Mouse (Mus musculus) Muller cell, postnatal 12 days (primary cell): ENCODE measurements around the gene Pdgfa.

Source experiments
- DNase-seq: peaks from one replicate; pipeline ENCODE4 v3.0.0-alpha.2; 2015; ENCODE audit errors: inconsistent ontology term

Gene Pdgfa

DNA sequence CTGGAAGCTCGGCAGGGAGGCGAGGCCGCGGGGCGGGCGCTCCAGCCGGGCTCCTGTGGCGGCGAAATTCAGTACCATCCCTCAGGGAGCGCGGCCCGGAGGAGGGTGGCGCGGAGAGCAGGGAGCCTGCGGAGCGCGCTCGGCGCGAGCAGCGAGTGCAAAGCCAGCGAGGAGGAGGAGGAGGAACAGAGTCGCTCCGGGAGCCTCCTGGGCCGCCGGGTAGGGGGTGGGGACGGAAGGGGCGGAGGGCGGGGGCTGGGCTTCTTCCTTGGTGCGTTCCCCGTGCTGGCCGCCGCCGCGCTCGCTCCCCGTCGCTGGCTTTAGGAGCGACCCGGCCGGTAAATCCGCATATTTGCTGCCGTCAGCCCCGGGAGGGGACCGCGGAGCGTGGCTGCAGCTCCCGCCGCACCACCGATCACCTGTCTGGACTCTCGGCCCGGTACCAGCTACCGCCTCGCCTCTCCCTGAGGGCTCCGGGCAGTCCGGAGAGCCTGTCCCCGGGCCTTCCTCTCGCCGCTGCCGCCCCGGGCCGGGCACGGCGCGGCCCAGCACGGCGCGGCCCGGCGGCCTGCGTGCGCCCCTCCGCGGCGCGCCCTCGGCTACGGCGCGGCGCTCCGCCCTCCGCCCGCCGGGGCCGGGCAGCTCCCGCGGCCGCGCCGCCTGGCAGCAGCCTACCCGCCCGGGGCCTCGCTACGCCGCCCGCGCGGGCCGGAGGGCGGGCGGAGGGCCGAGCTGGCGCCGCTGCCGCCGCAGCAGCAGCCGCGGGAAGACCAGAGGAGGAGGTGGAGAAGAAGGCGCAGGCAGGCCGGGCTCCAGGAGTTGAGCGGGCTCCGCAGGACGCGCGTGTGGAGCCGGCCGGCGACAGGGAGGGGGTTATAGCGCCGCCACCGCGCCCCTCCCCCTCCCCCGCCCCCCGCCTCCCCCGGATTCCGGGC lies 2.1 kb downstream of the Pdgfa start:
- DNase-seq: peak; percentile 90

DNA sequence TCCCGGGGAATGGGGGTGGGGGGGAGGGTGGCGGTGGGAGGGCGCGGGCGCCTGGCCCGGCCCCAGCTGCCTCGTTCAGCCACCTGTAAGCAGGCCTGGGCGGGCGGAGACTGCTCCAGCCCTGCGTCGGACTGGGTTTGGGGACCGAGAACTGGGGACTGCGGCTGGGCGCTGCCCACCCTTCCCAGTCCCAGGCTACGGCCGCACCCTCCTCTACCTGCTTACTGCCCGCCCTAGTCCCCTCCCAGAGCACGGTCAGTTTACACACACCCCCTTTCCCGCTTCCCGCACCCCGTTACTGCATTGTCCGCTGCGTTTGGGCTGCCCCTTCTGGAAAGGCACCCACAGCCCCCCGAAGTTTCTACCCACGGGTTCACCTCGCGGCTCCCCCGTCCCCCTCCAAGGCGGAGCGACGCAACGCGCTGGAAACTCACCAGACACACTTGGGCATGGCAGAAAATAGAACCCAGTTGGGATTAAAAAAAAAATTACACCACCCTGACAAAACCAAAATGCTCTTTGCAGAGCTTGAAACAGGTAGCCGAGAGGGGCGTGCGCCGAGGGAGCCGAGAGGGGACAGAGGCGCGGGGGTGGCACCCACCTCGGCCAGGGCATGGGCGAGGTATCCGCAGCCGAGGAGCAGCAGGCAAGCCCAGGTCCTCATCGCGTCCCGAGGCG lies 2.9 kb downstream of the Pdgfa start:
- peak; percentile 56 for DNase-seq

DNA sequence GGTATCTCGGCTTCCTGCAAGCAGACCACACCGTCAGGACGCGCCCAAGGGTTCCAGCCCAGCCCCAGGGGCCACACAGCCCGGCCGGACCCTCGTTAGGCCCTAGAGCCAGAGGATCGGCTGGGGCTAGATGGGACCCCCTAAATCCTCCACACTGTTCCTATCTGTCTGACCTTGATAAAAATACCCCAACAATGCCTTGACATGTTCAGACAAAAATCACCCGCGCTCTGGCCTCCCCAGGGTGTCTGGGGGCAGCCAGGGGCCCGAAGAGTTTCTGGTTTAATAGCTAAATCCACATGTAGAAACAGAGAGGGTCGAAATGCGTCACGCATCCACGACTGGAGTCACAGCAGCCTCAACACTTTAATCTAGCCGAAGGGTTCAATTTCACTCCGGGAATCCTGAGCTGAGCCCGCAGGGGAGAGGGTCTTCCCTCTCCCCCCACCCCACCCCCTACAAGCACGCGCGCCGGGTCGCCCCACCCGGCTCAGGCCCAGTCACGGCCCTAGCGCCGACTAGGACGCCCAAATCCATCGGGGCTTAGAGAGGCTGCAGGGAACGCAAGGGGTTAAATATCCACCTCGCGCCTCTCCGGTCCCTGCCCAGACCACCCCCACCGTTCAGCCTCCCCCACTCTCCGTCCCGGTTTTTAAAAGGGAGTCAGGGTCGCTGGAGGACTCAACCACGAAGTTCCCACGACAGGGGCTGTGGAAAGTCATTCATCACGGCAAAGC lies 3.6 kb downstream of the Pdgfa start:
- peak; percentile 47 for DNase-seq

GRCm38 (mm10) chr5:138992611-138993370 lies 4.4 kb downstream of the Pdgfa start:
- peak; percentile 66 for DNase-seq

GRCm38 (mm10) chr5:138991734-138992133 lies 5.4 kb downstream of the Pdgfa start:
- DNase-seq: no peak

DNA sequence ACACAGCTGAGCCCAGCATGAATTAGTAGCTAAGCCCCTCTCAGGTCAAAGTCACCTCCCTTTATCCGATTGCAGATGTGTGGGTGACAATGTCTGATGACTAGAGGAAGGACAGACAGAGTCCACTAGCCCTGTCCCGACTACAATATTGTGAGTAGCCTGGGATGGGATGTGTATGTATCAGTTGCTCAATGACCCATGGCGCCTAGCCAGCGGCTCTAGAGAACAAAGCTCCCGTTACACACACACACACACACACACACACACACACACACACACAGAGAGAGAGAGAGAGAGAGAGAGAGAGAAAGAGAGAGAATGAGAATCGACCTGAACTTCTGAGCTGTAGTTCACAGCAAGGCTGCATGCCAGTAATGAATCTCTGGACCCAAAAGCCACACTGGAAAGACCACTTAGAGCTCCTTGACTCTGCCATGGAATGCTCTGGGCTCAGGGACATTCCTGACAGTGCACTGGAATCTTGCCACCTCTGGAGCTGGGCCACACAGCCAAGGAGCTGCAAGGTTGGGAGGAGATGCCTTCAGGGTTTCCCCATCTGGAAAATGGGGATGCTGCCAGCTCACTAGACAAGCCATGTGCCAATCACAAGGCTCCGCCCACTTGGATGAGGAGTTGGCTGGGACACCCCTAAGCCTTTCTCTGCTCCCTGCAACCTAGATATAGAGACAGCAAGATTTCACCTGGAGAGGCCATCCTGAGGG lies 6.3 kb downstream of the Pdgfa start:
- DNase-seq: peak; percentile 84

GRCm38 (mm10) chr5:138989567-138989966 lies 7.6 kb downstream of the Pdgfa start:
- peak; percentile 83 for DNase-seq

GRCm38 (mm10) chr5:138988764-138989163 lies 8.4 kb downstream of the Pdgfa start:
- DNase-seq: peak; percentile 87

GRCm38 (mm10) chr5:138987994-138988393 lies 9.2 kb downstream of the Pdgfa start:
- no peak for DNase-seq

- no peak for DNase-seq
Observed at GRCm38 (mm10) chr5:138981921-138982320, 15.2 kb downstream of the Pdgfa start.

DNA sequence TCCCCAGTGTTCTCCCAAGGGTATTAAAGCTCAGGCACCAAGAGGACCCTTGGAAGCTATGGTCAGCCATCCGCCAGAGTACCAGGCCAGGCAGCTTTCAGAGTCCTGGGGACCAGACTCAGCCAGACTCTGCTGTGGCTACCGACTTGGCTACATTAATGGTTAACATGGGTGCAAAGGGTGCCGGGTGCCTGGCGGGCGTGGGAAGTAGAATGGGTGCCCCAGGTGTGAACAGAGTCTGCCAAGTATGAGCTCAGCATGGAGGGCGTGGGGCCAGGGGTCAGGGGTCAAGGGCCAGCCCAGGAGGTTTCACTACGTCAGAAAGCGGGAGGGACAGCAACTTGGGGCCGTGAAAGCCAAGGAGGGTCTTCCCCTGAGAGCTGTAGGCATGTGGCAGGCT lies 16.6 kb downstream of the Pdgfa start:
- DNase-seq: no peak

DNA sequence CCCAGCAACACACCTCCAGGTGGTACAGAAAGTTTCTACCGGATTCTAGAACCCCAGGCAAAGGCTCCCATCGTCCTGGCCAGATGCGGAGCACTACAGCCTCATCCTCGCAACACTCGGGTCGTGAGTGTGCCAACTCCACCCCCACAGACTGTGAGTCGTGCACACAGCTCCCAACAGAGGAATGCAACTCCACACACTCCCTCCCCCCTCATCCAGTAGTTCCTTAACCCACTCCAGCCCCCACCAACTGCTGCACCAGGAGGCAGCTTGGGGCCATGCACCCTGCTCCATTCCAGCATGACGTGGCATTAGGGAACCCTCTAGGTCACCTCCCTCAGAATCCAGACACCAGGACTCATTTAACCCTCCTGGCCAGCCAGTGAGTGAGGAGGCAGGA lies 17.3 kb downstream of the Pdgfa start:
- DNase-seq: peak; percentile 48

GRCm38 (mm10) chr5:138977759-138978158 lies 19.4 kb downstream of the Pdgfa start:
- no peak for DNase-seq

- DNase-seq: no peak
Observed at GRCm38 (mm10) chr5:138974911-138975485, 22.2 kb downstream of the Pdgfa start.

DNA sequence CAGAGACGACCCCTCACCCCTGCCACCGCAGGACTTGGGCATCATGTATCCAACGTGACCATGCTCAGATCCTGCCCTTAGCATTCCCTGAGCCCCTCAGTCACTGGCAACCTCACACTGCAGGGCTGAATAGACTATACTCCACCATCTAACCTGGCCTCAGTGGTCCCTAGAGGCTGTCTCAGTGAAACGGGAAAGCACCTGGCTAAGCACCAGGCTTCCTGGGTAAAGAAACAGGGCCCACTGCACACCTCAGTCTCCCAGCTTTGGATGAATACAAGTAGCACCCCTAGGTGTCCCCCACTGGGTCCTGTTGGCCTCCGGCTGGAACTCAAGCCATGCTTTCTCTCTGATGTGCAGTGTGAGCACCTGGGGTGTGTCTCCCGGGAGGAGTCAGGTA lies 23.7 kb downstream of the Pdgfa start:
- no peak for DNase-seq

DNA sequence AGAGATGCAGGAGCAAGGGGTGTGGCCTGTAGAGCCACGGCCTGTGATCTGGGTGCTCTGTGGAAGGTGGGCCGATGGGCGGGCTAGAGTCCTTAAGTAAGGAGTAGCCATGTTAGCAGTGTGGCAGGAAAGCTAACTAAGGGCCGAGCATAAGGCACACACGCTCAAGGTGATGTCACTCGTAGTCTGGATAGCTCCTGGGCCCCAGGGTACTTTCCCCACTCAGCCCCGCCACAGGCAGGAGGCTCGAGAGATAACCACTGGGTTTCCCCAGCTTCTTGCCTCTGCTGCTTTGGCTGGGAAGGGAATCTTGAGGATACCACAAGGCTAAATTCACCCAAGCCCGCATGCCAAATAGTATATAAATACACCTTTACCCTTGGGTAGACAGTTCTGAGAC lies 25.8 kb downstream of the Pdgfa start:
- DNase-seq: no peak

DNA sequence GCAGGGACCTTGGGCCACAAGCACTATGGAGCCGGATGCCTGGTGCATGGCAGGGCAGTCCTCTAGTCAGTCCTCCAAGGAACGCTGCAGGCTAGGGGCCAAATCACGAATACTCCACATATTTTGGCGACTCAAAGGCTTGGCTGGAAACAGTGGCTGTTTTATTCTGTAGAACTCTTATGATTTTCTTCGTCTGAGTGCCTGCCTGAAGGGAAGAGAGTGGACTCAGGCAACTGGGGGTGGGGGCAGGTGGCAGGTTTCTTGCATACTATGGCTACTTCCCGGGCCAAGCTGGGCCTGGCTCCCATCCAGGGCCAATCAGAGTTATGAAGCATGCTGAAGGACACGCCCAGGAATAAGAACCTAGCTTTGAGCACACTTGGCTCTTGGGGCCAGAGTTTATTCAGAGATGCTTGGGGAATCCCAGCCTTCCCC lies 27.1 kb downstream of the Pdgfa start:
- peak; percentile 98 for DNase-seq

DNA sequence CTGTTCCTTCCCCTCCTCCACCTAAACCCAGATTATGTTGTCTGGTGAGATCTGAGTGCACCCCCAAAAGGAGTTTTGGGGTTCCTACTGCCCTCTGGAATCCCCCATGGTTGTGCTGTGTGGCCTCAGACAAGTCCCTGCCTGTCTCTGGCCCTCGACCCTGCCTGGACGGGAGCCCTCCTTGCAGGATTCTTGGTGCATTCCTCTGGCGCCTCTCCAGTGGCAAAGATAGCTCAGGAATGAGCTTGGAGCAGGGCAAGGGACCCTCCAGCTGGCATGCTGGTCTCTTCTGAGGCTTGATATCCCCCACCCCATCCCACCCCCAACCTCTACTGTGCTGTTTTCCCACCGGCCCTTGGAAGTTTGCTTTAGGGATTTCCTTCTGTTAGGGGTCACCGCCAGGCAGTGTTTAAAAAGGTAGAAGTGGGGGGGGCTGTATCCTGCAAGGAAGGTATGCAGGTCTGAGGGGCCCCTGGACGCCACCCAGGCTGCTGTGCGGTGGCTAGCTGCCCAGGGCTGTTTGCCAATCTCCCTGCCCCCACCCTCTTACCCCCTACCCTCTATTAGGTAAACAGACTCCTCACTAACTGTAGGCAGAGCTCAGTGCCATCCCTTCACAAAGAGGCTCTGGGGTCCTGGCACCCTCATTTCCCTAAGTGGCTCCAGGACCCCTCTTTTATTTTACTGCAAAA lies 31.0 kb downstream of the Pdgfa start:
- peak; percentile 67 for DNase-seq

DNA sequence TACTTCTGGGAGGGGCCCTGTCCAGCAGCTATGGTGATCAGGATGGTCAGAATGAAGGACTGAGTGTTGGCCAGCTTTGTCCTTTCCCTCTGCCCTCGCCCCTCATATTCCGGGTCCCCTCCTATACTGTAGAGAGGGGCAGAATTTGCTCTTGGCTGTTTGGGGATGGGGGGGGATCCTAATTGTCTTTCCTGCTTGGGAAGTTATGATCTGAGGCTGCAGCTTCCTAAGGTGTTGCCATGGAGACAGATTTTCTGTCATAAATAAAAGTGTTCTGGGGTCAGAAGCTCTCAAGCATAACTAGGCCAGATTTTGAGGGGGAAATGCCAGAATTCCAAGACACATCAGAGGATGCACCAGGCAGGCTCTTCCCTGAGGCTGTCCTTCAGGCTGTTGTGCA lies 31.6 kb downstream of the Pdgfa start:
- no peak for DNase-seq

- no peak for DNase-seq
Observed at GRCm38 (mm10) chr5:138956427-138956833, 40.7 kb downstream of the Pdgfa start.
